Mouse (Mus musculus): ENCODE measurements at regions not wholly inside any gene's neighbourhood (a gene's known extent, or its start where the extent isn't known, plus 50 kb on each side); places are given as distances from the start of the nearest gene placed in this dataset.

DNA sequence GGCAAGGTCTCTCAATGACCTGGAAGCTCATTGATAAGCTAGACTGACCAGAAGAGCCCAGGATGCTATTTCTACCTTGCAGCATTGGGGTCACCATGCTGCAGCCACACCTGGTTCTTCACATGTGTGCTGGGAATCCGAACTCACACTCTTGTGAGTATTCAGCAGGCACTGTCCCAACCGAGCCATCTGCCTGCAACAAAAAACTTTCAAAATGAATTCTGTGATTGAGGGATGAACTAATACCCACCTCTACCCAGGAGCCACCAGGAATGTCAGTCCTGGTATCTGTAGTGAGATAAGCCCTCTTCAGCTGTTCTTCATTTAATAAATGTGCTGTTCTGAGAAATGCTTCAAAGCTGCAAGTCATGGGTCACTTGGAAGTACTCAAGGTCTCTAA lies 104.6 kb upstream of the Smad1 start:
- Histone ChIP-seq H3K4me3 (no peak overlapping the region), H3K27ac (no peak overlapping the region)
- intact Hi-C loops (cut with DNase I), result no loop called here
- DNase-seq, result no peak
- TF ChIP-seq CTCF (IDR thresholded peaks at IDR 0.05), result no peak

GRCm38 (mm10) chr8:79502062-79502461 lies 102.7 kb upstream of the Smad1 start:
- intact Hi-C loops (cut with DNase I), result no loop called here
- no peak for TF ChIP-seq CTCF (IDR thresholded peaks at IDR 0.05)
- DNase-seq, result no peak
- peak overlapping the region; percentile 63; the same call in 1 of the 2 replicates for H3K27ac ChIP-seq
- H3K4me3 ChIP-seq, result no peak overlapping the region

DNA sequence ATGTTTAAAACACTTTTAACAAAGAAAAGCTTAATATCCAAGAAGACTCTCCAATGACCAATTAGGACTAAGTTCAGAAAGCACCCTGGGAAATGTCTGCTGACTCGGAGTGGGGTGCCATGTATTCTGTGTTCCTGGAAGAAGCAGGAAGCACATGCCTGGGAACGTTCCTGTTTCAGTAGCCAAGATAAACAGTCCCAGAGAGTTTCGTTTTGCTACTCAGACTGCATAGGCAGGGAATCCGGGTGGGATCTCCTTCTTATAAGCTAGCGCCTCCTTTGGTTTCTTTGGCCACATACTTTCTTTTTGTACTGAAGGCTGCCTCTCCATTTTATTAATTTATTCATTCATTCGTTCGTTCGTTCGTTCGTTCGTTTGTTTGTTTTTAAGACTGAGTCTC lies 101.9 kb upstream of the Smad1 start:
- H3K27ac ChIP-seq, result peak overlapping the region; percentile 63
- intact Hi-C loops (cut with DNase I), result no loop called here
- 0 out of 2 replicates have a peak, but pooled peaks have one; percentile 1 for TF ChIP-seq CTCF (IDR thresholded peaks at IDR 0.05)
- peak; percentile 28 for DNase-seq
- peak overlapping the region; percentile 30; the same call in 1 of the 2 replicates for H3K4me3 ChIP-seq

- intact Hi-C loops (cut with DNase I), result no loop called here
- no peak for TF ChIP-seq CTCF (IDR thresholded peaks at IDR 0.05)
- H3K27ac ChIP-seq, result no peak overlapping the region
- no peak overlapping the region for H3K4me3 ChIP-seq
- no peak for DNase-seq
Observed at GRCm38 (mm10) chr8:79499258-79499657, 99.9 kb upstream of the Smad1 start.

GRCm38 (mm10) chr8:79498611-79499010 lies 99.3 kb upstream of the Smad1 start:
- H3K27ac ChIP-seq, result no peak overlapping the region

GRCm38 (mm10) chr8:79491156-79491698 lies 91.9 kb upstream of the Smad1 start:
- intact Hi-C loops (cut with DNase I), result loop anchor here (5.0 kb wide), 1 partner anchor 149 kb away; no protein-coding TSS in a partner anchor
- H3K4me3 ChIP-seq, result no peak overlapping the region
- no peak for TF ChIP-seq CTCF (IDR thresholded peaks at IDR 0.05)
- DNase-seq, result no peak
- no peak overlapping the region for H3K27ac ChIP-seq

More at GRCm38 (mm10) chr8:79498611-79499010, 99.3 kb upstream of the Smad1 start:
- DNase-seq, result no peak
- no peak overlapping the region for H3K4me3 ChIP-seq
- TF ChIP-seq CTCF (IDR thresholded peaks at IDR 0.05), result no peak
- intact Hi-C loops (cut with DNase I), result no loop called here

- TF ChIP-seq CTCF (IDR thresholded peaks at IDR 0.05), result no peak
- no peak overlapping the region for H3K4me3 ChIP-seq
- intact Hi-C loops (cut with DNase I), result loop anchor here (5.0 kb wide), 1 partner anchor 148 kb away; no protein-coding TSS in a partner anchor
- H3K27ac ChIP-seq, result no peak overlapping the region
- no peak for DNase-seq
Observed at GRCm38 (mm10) chr8:79490739-79491138, 91.4 kb upstream of the Smad1 start.

- no peak overlapping the region for H3K4me3 ChIP-seq
- peak; percentile 70 for TF ChIP-seq CTCF (IDR thresholded peaks at IDR 0.05)
- intact Hi-C loops (cut with DNase I), result loop anchor here (1.0 kb wide), 1 partner anchor 192 kb away; no protein-coding TSS in a partner anchor
- no peak overlapping the region for H3K27ac ChIP-seq
- no peak for DNase-seq
Observed at GRCm38 (mm10) chr8:79488861-79489260, 89.5 kb upstream of the Smad1 start.

DNA sequence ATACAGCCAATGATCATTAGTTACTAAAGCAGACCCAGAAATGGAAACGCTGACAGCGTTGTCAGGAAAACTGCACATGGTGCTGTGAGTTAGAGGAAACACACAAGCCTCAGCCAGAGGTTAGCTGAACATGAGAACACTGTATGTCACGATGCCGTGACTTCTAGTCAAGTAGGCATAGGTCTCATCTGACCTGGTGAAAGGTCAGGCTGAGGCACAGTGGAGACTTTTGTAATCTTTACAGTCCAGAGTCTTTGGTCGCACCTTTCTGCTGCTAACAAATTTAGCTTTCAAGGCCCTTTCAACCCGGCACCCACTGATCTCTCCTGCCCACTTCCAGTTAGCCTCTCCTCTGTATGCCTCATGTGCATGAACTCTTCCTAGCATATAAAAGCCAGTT lies 88.3 kb upstream of the Smad1 start:
- Histone ChIP-seq H3K4me3 (no peak overlapping the region), H3K27ac (no peak overlapping the region)
- intact Hi-C loops (cut with DNase I), result no loop called here
- no peak for DNase-seq
- TF ChIP-seq CTCF (IDR thresholded peaks at IDR 0.05), result no peak

- intact Hi-C loops (cut with DNase I), result no loop called here
Observed at GRCm38 (mm10) chr8:79479326-79479725, 80.0 kb upstream of the Smad1 start.

GRCm38 (mm10) chr8:79476012-79476411 lies 76.7 kb upstream of the Smad1 start:
- no peak overlapping the region for H3K4me3 ChIP-seq
- TF ChIP-seq CTCF (IDR thresholded peaks at IDR 0.05), result no peak
- no peak overlapping the region for H3K27ac ChIP-seq
- intact Hi-C loops (cut with DNase I), result no loop called here
- DNase-seq, result no peak

More at GRCm38 (mm10) chr8:79479326-79479725, 80.0 kb upstream of the Smad1 start:
- no peak overlapping the region for H3K4me3 ChIP-seq
- TF ChIP-seq CTCF (IDR thresholded peaks at IDR 0.05), result no peak
- DNase-seq, result no peak
- H3K27ac ChIP-seq, result no peak overlapping the region

DNA sequence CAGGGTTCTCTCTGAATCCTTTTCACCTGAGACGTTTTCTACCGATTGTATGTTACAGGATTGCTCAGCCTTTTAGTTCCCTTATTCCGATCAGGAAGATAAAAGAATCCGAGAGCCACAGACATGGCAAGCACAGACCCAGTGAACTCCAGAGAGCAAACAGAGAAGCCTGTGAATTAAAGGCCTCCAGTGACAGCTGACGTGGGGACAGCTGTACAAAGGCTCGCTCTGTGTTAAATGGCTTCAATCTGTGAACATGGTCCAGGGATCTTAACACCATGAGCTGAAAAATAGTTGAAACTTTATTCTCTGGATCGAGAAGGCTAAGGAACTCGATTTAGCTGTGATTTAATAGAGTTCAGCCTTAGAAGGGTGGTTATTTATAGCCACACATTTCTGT lies 75.4 kb upstream of the Smad1 start:
- intact Hi-C loops (cut with DNase I), result no loop called here
- Histone ChIP-seq H3K4me3 (no peak overlapping the region), H3K27ac (no peak overlapping the region)
- no peak for DNase-seq
- no peak for TF ChIP-seq CTCF (IDR thresholded peaks at IDR 0.05)

DNA sequence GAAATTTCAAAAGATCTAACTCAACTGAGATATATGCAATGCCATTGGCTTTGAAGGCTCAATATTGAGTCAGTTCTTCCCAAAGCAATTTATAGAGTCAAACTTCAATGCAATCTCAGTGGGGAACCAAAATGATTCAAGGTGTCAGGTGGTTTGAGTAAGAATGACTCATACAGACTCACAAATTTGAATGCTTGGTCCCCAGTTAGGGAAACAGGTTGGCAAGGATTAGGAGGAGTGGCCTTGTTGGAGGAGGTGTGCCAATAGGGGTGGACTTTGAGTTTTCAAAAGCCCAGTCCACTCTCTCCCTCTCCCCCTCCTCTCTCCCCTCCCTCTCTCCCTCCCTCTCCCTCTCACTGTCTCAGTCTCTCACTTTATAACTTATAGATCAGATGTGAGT lies 52.8 kb upstream of the Smad1 start:
- Histone ChIP-seq H3K4me3 (no peak overlapping the region), H3K27ac (no peak overlapping the region)
- no peak for TF ChIP-seq CTCF (IDR thresholded peaks at IDR 0.05)
- no peak for DNase-seq
- intact Hi-C loops (cut with DNase I), result no loop called here

GRCm38 (mm10) chr8:79449453-79449852 lies 50.1 kb upstream of the Smad1 start:
- no peak for DNase-seq
- no peak overlapping the region for H3K27ac ChIP-seq
- H3K4me3 ChIP-seq, result no peak overlapping the region
- intact Hi-C loops (cut with DNase I), result no loop called here
- no peak for TF ChIP-seq CTCF (IDR thresholded peaks at IDR 0.05)

Measured in gastrocnemius, adult 2 months (tissue).